Mouse (Mus musculus) heart, embryonic 11.5 days (tissue): Measurements from ENCODE around the gene Mansc4. TPM values are rescaled to one million over a fixed set of nuclear protein-coding genes. Genes with fewer than 3 reads are reported as not detected.

Source experiments
- ATAC-seq: fragments of 200-750 bp; cut with Nextera tagmentation; replicated peaks from 2 replicates; pipeline ENCODE4 v1.8.0; 2017; ENCODE audit warnings: moderate library complexity; ENCODE audit not compliant: insufficient number of reproducible peaks, low FRiP score, low TSS enrichment
- H3K27ac ChIP-seq: fragments of 300-500 bp; sonication (generic); 2 replicates; pipeline ENCODE4 v1.5.1; 2014; ENCODE audit warnings: mild to moderate bottlenecking, low read depth, low read length
- H3K27me3 ChIP-seq: fragments of 300-500 bp; sonication (generic); 2 replicates; pipeline ENCODE4 v1.6.1; 2014; ENCODE audit warnings: mild to moderate bottlenecking, low read length, mixed read lengths; ENCODE audit not compliant: control insufficient read depth, insufficient read depth
- H3K36me3 ChIP-seq: fragments of 300-500 bp; sonication (generic); 2 replicates; pipeline ENCODE4 v1.6.1; 2014; ENCODE audit warnings: mild to moderate bottlenecking, low read length, moderate library complexity, mixed read lengths; ENCODE audit not compliant: control insufficient read depth, insufficient read depth
- H3K4me1 ChIP-seq: fragments of 300-500 bp; sonication (generic); 2 replicates; pipeline ENCODE4 v1.6.1; 2014; ENCODE audit warnings: low read length; ENCODE audit not compliant: control insufficient read depth, insufficient read depth
- H3K4me2 ChIP-seq: fragments of 300-500 bp; sonication (generic); 2 replicates; pipeline ENCODE4 v1.6.1; 2014; ENCODE audit warnings: mild to moderate bottlenecking, moderate library complexity
- H3K4me3 ChIP-seq: fragments of 300-500 bp; sonication (generic); 2 replicates; pipeline ENCODE4 v1.5.1; 2014; ENCODE audit warnings: low read depth, low read length
- H3K9ac ChIP-seq: fragments of 300-500 bp; sonication (generic); 2 replicates; pipeline ENCODE4 v1.6.1; 2014; ENCODE audit warnings: mild to moderate bottlenecking, low read depth, low read length, moderate library complexity
- H3K9me3 ChIP-seq: fragments of 300-500 bp; sonication (generic); replicated peaks from 2 replicates; pipeline ENCODE4 v1.6.1; 2016; ENCODE audit warnings: low read length; ENCODE audit not compliant: control insufficient read depth
- WGBS: fragments of 180-500 bp; shearing (Covaris S2); extraction: QIAGEN DNeasy Blood & Tissue Kit; methylation state at CpG from one replicate; pipeline ENCODE4 v1.1.7; 2014; ENCODE audit not compliant: insufficient replicate concordance; 5-methylcytosine and 5-hydroxymethylcytosine counted together
- polyA plus RNA-seq: library from polyadenylated mRNA; unstranded; fragments of >200 nt; fragmentation: Nextera tagmentation; extraction: Ambion mirVana; gene quantifications from 2 replicates; pipeline ENCODE4 v1.2.1, GENCODE M21; 2014

The Mansc4 gene
- polyA plus RNA-seq, 1 experiment from 2014 or later, result 0.37 TPM

DNA sequence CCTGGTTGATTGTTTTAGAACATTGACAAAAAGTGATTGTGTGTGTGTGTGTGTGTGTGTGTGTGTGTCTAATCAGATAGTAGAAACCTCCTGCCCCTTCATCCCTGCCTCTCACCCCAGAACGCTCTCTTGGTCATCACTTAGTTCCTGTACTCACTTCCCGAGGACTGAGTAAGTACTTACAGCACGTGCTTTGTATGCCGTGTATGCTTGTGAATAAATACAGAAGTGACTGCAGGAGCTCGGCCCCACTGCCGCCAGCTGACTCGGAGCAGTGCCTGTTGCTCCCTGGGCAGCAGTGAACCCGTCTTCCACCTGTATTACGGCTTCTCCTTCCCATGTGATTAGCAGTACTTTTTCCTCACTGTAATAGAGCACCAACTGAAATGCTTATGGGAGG, 34.4 kb downstream of the Mansc4 start:
- Histone ChIP-seq H3K27ac (no peak overlapping the region), H3K4me2 (no peak overlapping the region), H3K4me3 (no peak overlapping the region), H3K36me3 (peaks cover 27% of the 10 kb centered on the region), H3K4me1 (no peaks in the 10 kb centered on the region), H3K9ac (no peak overlapping the region), H3K9me3 (no peaks in the 10 kb centered on the region), H3K27me3 (no peaks in the 10 kb centered on the region)
- ATAC-seq, result no peak
- 90% methylated on average over 9 of the region's 9 CpGs for WGBS

DNA sequence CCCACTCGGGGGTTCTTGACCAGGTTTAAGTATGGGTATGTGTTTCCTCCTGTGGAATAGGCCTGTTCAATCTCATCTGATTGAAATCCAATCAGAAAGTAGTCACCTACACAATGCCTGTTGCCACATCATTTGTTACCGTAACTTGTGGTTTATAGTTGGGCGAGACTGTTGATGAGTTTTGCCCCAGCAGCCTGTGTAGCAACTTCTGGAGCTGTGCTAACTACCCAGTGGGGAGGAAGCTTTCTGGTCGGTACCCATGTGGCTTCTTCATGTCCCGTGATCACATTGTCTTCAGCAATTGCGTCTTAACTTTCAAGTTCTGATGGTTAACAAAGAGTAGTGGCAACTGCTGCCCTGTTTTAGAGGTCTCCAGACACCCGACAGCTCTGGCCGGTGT, 35.2 kb downstream of the Mansc4 start:
- no peak overlapping the region for H3K27ac ChIP-seq
- no peaks in the 10 kb centered on the region for H3K4me1 ChIP-seq
- H3K4me2 ChIP-seq, result no peak overlapping the region
- peaks cover 27% of the 10 kb centered on the region for H3K36me3 ChIP-seq
- no peak for ATAC-seq
- H3K4me3 ChIP-seq, result no peak overlapping the region
- 89% methylated on average over 8 of the region's 8 CpGs for WGBS
- H3K9ac ChIP-seq, result no peak overlapping the region
- no peaks in the 10 kb centered on the region for H3K9me3 ChIP-seq
- no peaks in the 10 kb centered on the region for H3K27me3 ChIP-seq

DNA sequence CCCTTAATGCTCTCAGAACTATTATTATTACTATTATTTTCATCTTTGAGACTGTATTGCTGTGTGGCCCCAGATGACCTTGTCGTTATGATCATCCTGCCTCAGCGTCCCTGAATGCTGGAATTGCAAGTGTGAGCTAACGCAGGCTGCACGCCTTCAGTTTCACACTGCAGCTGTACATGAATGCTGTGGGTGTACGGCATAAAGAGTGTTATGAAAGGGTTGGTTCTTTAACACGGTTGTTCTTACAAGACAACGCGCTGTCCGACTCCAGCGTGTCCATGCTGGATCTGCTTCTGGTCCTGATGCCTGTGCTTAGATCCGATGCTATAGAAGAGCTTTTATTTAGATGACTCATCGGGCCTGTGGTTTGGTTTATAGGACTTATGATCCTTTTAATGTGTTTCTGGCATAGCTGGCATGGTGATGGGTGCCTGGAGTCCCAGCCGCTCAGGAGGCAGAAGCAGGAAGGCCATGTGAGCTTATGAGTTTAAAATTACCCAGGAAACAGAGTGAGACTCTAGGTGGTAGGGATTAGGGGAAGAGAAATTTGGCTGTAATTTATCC, 37.5 kb downstream of the Mansc4 start:
- Histone ChIP-seq H3K9me3 (no peaks in the 10 kb centered on the region), H3K9ac (no peak overlapping the region), H3K27me3 (no peaks in the 10 kb centered on the region), H3K4me2 (no peak overlapping the region), H3K4me1 (no peaks in the 10 kb centered on the region; the same call in 1 of the 2 replicates), H3K27ac (no peak overlapping the region), H3K36me3 (peaks cover 27% of the 10 kb centered on the region), H3K4me3 (no peak overlapping the region)
- WGBS, result 94% methylated on average over 13 of the region's 13 CpGs
- ATAC-seq, result no peak

DNA sequence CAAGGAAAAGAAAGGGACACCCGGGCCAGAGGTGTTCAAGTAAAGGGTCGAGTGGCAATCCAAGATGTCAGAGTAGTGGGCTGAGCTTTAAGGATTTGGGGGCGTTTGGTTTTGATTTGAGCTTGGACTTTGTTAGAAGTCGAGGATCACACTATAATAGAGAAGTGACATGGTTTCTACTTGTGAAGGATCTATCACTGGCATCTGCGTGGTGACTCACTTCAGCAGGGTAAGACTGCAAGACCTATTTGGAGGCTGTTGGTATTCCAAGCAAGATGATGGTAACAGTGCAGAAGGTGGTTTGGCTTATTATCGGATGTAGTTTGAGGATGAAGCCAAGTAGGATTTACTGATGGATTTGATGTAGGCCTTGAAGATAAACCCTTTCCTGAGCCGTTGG, 43.2 kb downstream of the Mansc4 start:
- no peaks in the 10 kb centered on the region for H3K9me3 ChIP-seq
- H3K27ac ChIP-seq, result no peak overlapping the region
- ATAC-seq, result no peak
- peak overlapping the region; percentile 79 for H3K4me2 ChIP-seq
- peaks cover 9% of the 10 kb centered on the region for H3K4me1 ChIP-seq
- 45% methylated on average over 7 of the region's 7 CpGs for WGBS
- H3K9ac ChIP-seq, result peak overlapping the region; percentile 98
- H3K27me3 ChIP-seq, result no peaks in the 10 kb centered on the region
- H3K4me3 ChIP-seq, result peak overlapping the region; percentile 94
- H3K36me3 ChIP-seq, result peaks cover 7% of the 10 kb centered on the region; the same call in 1 of the 2 replicates

DNA sequence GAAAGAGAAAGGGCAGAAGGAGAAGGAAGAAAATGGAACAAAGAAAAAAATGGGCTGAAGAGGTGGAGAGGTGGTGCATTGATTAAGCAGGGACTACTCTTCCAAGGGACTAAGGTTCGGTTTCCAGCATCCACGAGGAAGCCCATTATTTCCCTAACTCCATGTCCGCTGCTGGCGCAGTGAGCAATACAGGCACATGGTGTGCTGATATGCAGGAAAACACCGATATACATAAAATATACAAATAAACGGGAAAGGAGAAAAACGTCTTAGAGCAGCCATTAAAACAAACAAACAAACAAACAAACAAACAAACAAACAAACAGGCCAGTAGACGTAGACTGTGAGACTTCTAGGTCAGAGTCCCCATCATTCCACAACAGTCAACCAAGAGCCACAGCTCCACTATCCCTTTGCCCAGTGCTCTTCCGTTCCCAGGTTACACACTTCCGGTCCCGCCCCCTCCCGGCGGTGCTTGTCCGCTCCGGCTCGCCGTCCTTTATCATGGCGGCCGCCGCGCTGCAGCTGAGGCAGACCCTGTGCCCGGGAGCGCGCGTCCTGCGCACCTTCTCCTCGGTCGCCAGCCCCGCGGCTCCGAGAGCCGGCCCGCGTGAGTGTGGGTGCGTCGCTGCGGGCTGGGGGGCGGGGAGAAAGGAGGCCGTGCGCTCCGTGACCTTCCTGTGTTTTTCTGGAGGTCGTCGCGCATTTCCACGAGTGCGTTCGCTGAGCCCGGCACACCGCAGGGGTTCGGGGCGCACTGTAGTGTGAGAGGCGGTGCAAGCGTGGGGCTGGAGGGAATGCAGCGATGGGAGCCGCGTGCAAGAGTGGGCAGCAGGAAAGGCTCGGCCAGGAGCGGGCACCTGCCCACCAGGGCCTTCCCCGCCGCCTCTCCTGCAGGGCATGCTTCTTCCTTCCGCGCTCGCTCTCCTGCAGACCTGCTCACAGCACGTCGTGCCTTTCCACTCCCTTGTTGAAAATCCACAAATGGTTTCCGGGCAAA, 44.2 kb downstream of the Mansc4 start, which contains the start of gene Mrps35:
Gene Mrps35 (plus strand): TSS at position 474 of the 1,000 bp plus-strand sequence.
- Histone ChIP-seq H3K4me3 (peak within 1 kb of the TSS; percentile 94), H3K27ac (peak within 1 kb of the TSS; percentile 93), H3K9ac (peak within 1 kb of the TSS; percentile 98), H3K4me1 (peaks cover 9% of the 10 kb centered on the region), H3K27me3 (no peaks in the 10 kb centered on the region), H3K9me3 (no peaks in the 10 kb centered on the region), H3K36me3 (no peaks in the 10 kb centered on the region), H3K4me2 (peak within 1 kb of the TSS; percentile 79)
- peak; percentile 98 for ATAC-seq
- 3% methylated on average over 65 of the region's 66 CpGs for WGBS

DNA sequence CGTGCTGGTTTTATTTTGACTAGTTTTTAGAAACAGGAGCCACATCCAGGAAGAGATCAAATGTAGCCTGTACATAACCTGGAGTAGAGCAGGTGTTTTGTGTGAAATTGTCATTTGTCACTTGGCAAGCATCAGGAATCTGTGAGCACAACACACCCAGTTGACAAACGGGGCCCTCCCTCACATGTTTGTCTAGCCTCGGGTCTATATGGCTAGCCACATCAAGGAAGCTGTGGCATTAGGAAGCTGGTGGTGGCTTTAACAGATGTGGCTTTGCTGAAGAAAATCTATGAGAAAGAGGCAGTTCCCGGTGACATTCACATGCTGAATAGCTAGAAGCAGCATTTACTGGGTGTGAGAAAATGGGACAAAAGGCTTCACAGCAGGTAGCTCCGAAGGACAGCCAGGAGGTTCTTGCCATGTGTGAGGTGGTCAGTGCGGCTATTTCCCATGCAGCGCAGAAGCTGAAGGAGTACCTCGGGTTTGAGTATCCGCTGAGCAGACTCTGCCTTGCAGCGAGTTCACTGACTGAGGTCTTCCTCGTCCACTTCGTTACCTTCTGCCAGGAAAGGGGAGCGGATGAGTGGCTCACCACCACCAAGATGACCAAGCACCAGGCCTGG, 54.4 kb downstream of the Mansc4 start, which contains the start of gene Rep15:
Gene Rep15 (plus strand): TSS at position 282 of the 623 bp plus-strand sequence.
- no peak for ATAC-seq
- Histone ChIP-seq H3K4me1 (no peaks in the 10 kb centered on the region), H3K9me3 (no peaks in the 10 kb centered on the region), H3K27ac (no peak within 1 kb of the TSS), H3K4me3 (no peak within 1 kb of the TSS), H3K36me3 (peaks cover 12% of the 10 kb centered on the region), H3K4me2 (no peak within 1 kb of the TSS), H3K27me3 (no peaks in the 10 kb centered on the region), H3K9ac (no peak within 1 kb of the TSS)
- 50% methylated on average over 13 of the region's 13 CpGs for WGBS

DNA sequence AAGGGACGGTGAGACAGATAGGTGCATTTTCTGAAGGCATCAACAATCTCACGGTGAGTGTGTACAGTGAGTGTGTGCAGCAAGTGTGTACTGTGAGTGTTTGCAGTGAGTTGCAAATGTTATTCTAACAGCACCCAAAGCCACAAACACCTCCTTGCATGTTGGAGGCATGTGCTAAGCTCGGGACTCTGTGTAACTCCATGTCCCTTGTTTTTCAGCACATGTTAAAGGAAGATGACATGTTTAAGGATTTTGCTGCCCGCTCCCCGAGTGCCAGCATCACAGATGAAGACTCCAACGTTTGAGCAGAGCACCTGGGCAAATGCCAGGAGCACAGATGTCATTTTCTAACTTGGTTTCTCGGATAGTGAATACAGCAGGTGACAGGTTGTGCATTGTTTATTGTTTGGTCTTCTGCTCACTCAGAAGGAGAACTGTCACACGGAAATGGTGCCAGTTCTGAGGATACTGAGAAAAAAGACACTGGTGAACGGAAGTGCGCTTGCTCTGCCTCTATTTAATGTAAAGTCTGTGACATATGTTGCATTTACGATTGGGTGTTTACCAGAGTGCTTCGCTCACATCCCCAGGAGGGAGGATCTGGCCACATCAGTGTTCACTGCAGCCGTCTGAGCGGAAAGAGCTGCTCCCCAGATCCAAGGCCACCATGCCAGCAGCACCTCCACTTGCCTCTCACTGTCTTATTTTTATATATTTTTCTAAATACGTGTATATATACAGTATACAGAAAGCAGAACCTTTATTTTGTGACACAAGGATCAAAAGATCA, 56.5 kb downstream of the Mansc4 start:
- Histone ChIP-seq H3K4me1 (no peaks in the 10 kb centered on the region), H3K36me3 (peaks cover 19% of the 10 kb centered on the region), H3K9me3 (no peaks in the 10 kb centered on the region), H3K9ac (no peak overlapping the region), H3K4me2 (no peak overlapping the region), H3K27ac (no peak overlapping the region), H3K27me3 (no peaks in the 10 kb centered on the region), H3K4me3 (no peak overlapping the region)
- ATAC-seq, result no peak
- 84% methylated on average over 15 of the region's 15 CpGs for WGBS

DNA sequence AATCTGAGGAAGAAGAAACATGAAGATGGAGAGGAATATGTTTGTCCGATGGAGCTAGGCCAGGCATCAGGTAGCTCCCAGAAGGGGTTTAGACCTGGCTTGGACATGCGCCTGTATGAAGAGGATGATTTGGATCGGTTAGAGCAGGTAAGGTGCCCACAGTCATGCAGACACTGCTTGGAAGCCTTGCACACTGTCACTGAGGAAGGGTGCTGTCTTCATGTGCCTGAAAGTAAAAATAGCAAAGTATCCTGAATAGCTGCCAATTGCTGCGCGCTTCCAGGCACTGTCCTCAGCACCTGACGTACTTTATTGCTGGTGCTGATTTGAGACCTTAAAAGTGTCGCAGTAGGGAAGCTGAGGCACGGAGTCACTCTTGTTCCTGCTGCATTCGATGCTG, 57.2 kb downstream of the Mansc4 start:
- WGBS, result 79% methylated on average over 9 of the region's 9 CpGs
- H3K9me3 ChIP-seq, result no peaks in the 10 kb centered on the region
- H3K27me3 ChIP-seq, result no peaks in the 10 kb centered on the region
- H3K4me1 ChIP-seq, result no peaks in the 10 kb centered on the region
- H3K4me3 ChIP-seq, result no peak overlapping the region
- H3K27ac ChIP-seq, result no peak overlapping the region
- no peak overlapping the region for H3K4me2 ChIP-seq
- H3K36me3 ChIP-seq, result peaks cover 21% of the 10 kb centered on the region
- ATAC-seq, result no peak
- H3K9ac ChIP-seq, result no peak overlapping the region
